Mouse (Mus musculus) embryo, embryonic 11 days (tissue): ENCODE data around the gene Gm17660.

Experiments used
- DNase-seq: peaks from one replicate; pipeline ENCODE4 v3.0.0-alpha.2; 2015

Gm17660 gene

GRCm38 (mm10) chr5:104080736-104081135 lies 3.3 kb upstream of the Gm17660 start:
- DNase-seq = no peak

GRCm38 (mm10) chr5:104076361-104076760 lies 1.0 kb downstream of the Gm17660 start:
- DNase-seq = no peak

GRCm38 (mm10) chr5:104074388-104074787 lies 3.0 kb downstream of the Gm17660 start:
- DNase-seq = peak; percentile 73

- DNase-seq = no peak
Measured at GRCm38 (mm10) chr5:104073602-104074001, 3.8 kb downstream of the Gm17660 start.

- DNase-seq = peak; percentile 80
Measured at GRCm38 (mm10) chr5:104072272-104072886, 5.0 kb downstream of the Gm17660 start.

GRCm38 (mm10) chr5:104071048-104071447 lies 6.4 kb downstream of the Gm17660 start:
- no peak for DNase-seq

GRCm38 (mm10) chr5:104068751-104069150 lies 8.7 kb downstream of the Gm17660 start:
- DNase-seq = peak; percentile 43

GRCm38 (mm10) chr5:104062773-104063551 lies 14.4 kb downstream of the Gm17660 start:
- DNase-seq = no peak

- DNase-seq = no peak
Measured at GRCm38 (mm10) chr5:104061936-104062772, 15.3 kb downstream of the Gm17660 start.

- no peak for DNase-seq
Measured at GRCm38 (mm10) chr5:104060429-104060828, 17.0 kb downstream of the Gm17660 start.

- no peak for DNase-seq
Measured at GRCm38 (mm10) chr5:104059628-104060027, 17.8 kb downstream of the Gm17660 start.

GRCm38 (mm10) chr5:104058021-104058420 lies 19.4 kb downstream of the Gm17660 start:
- DNase-seq = peak; percentile 32

GRCm38 (mm10) chr5:104056295-104056694 lies 21.1 kb downstream of the Gm17660 start:
- DNase-seq = no peak

GRCm38 (mm10) chr5:104055816-104056215 lies 21.6 kb downstream of the Gm17660 start:
- no peak for DNase-seq

GRCm38 (mm10) chr5:104054938-104055337 lies 22.5 kb downstream of the Gm17660 start:
- DNase-seq = no peak

GRCm38 (mm10) chr5:104052956-104053355 lies 24.5 kb downstream of the Gm17660 start:
- DNase-seq = peak; percentile 37

GRCm38 (mm10) chr5:104048139-104048538 lies 29.3 kb downstream of the Gm17660 start:
- DNase-seq = peak; percentile 12

- peak; percentile 21 for DNase-seq
Measured at GRCm38 (mm10) chr5:104047200-104048105, 30.0 kb downstream of the Gm17660 start.

GRCm38 (mm10) chr5:104046256-104047199 lies 30.9 kb downstream of the Gm17660 start, which contains the start of gene Nudt9:
Gene Nudt9 (plus strand): TSS chr5:104046306.
- DNase-seq = peak; percentile 99

GRCm38 (mm10) chr5:104043704-104044103 lies 33.7 kb downstream of the Gm17660 start:
- DNase-seq = no peak

GRCm38 (mm10) chr5:104042906-104043305 lies 34.5 kb downstream of the Gm17660 start:
- DNase-seq = no peak
